Mouse (Mus musculus) cerebellum, adult 9-10 months (tissue): Measurements from ENCODE around the gene Kif17.
A peak's percentile ranks its signal among the peaks of the same experiment; 100 is the strongest.
"Not testable (repeated sequence)": the region's sequence is repeated elsewhere in the genome, so short reads cannot be mapped to it uniquely, and the experiment has no call there.

Experiments used
- DNase-seq: peaks from one replicate; pipeline ENCODE4 v3.0.0; 2022

Gene Kif17

DNA sequence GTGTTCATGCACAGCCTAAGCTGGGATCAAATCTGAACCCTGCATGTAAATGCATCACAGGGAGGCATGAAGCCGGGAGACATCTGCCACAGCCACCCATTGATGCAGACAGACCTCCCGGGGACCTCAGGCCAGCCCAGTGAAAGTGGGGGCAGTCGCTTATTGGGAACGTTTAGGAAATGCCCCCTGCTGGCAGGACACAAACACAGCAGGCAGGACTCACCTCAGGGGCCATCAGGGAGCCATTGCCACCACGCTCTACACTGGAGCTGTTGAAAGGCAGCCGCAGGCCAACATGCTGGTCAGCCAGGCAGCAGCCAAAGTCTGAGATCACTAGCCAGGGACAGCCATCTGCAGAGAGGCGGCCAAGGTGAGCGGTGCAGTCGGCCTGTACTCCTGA lies 65.5 kb downstream of the Kif17 start:
- no peak for DNase-seq

DNA sequence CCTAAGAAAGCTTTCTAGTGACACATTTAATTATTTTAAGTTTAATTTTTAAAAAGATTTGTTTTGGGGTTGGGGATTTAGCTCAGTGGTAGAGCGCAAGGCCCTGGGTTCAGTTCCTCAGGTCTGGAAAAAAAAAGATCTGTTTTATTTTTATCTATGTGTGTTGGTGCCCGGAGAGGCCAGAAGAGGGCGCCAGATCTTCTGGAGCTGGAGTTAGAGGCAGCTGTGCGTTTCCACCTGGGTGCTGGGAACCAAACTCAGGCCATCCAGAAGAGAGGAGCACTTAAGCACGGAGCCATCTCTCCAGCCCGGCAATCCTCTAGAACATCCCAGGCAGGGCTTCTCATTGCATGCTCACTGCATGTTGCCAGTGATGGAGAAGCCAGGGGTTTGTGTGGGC lies 66.1 kb downstream of the Kif17 start:
- no peak for DNase-seq

DNA sequence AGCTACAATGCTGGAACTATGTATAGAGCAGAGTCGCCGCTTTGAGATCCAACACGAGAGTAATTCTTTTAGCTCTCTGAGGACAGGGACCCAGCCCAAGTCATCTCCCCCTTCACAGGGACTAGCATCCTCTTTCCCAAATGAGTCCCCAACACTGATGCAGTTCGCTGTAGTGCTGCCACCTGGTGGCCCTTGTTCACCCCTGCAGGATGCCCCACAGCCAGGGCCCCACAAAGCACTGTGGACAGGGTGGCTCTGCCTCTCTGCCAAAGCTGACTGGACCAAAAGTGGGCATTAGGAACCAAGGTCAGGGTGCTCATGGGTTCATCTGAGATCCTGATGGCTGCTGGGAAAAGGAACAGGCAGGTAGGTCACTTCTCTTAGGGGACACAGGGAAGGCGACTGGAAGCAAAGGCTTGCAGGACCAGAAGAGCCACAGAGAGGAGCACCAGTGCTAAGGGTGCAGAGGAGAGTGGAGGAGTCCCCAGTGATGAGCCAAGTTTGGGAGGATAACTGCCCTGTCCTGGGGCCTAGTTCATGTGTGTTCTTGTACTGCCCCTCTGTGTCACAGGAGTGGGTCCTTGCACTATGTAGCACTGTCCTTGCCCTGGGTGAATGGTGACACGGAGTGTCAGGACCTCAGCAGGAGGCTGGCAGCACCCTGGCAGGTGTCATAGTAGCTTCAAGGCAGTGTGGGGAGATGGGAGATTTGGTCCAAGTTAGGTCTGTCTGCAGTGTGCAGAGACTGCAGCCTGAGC lies 68.5 kb downstream of the Kif17 start:
- DNase-seq: peak; percentile 71

DNA sequence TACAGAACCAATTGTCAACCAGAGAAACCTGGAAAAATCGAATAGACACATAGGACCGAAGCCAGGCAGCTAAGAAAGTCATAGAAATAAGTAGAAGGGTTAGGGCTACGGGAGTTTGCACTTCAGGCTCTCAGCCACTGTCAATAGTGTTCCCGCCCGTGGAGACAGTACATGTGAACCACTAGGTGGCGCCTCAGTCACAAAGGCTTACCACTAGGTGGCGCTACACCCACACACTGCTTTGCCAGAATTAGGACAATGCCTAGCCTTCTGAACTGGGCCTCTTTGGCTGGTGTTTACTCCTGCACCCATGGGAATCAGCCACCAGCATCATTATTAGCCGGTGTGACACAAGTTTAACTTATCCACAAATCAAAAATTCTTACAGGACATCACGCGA lies 69.3 kb downstream of the Kif17 start:
- peak; percentile 92 for DNase-seq

DNA sequence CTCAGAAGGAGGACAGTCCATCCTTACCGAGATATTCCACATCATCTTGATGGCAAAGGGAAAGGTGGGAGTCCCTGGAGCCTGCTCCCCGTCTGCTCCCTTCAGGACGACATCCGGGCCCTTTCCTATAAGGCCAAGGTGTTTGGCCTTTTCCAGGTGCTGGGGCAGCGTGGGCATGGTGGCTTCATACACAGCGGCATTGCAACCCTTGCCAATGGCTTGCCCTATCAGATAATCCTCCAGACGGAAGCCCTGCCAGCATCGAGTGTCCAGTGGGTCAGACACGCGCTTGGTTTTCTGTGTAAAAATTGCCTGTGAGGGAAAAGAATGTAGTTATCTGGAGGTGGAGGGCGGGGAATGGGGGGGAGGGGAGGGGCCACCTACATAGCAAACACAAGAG lies 70.5 kb downstream of the Kif17 start:
- no peak for DNase-seq

DNA sequence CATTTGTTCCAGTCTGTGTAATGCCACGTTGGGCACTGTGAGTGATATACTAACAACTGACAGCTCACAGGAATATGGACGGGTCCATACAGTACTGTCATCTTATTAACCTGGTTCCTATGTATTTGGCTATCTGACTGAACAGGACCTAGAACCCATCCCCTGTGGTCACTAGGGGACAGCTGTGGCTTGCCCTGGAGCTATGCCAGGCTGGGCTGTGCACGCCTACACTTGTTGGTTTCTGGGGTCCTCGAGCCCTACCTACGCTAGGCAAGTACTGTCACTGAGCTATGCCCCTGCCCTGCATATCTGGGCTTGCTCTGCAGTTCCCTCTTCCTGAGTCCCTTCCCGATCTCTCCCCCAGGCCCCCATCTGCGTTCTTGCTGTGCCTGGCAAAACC lies 71.3 kb downstream of the Kif17 start:
- DNase-seq: no peak

DNA sequence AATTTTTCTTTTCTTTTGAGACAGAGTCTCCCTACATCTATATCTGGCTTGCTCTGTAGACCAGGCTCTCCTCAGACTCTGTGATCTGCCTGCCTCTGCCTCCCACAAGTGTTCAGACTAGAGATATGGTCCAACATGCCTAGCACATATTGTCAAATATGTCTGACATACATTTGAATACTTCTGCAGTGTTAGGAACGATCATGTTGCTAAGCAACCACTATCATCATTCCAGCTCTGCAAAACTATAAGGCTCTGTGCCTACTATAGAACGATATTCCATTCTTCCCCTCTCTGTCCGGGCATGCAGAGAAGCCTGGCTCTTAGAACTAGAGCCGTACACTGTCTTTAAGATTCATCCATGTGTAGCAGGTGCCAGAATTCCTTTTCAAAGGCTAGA lies 72.5 kb downstream of the Kif17 start:
- DNase-seq: no peak

DNA sequence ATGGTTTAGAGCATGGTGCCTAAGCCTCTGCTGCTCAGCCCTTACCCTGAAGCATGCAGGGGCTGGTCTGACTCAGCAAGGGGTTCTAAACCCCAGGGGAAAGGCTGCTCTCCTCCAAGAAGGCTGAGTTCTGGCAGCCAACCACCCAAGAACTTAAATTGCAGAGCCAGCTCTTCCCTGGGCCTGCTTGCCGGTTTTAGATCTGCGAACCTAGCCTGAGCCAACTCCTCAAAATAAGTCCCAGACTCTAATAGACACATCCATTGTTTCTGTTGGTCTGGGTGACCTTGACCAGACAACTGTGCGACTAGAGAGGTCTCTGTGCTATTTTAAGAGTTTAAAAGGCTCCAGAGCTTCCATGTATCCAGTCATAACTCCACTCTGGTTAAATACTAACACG lies 73.5 kb downstream of the Kif17 start:
- DNase-seq: no peak

DNA sequence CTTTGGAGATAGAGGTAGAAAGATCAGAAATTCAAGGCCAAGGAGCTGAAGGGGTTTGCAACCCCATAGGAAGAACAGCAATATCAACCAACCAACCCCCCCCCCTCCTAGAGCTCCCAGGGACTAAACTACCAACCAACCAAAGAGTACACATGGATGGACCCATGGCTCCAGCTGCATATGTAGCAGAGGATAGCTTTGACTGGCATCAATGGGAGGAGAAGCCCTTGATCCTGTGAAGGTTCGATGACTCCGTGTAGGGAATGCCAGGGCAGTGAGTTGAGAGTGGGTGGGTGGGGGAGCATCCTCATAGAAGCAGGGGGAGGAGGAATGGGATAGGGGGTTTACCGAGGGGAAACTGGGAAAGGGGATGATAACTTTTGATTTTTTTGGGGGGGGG lies 74.2 kb downstream of the Kif17 start:
- DNase-seq: no peak

DNA sequence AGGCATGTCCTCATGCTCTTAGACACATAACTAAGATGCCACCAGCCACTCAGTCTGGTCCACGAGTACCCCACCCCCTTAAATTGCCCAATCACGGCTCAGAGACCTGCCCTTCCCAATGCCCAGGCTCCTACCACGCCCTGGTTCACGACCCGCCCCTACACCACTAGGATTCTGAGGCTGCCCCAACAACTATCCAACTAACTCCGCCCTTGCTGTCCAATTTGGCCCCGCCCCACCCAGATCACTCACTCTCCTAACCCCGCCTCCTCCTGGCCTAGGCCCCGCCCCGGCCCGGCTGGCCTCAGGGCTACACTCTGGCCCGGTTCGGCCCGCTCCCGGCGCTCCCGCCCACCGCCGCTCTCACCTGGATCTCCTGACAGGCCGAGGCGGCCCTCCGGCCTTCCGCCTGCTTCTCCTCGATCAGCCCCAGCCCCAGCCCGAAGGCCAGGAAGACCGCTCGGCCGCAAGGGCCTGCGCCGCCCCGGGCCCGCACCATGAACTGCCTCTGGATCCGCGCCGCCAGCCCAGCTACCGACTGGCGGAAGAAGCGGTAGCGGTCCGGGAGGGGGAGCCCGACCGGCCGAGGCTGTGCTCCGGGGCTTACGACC lies 75.3 kb downstream of the Kif17 start:
- peak; percentile 97 for DNase-seq

DNA sequence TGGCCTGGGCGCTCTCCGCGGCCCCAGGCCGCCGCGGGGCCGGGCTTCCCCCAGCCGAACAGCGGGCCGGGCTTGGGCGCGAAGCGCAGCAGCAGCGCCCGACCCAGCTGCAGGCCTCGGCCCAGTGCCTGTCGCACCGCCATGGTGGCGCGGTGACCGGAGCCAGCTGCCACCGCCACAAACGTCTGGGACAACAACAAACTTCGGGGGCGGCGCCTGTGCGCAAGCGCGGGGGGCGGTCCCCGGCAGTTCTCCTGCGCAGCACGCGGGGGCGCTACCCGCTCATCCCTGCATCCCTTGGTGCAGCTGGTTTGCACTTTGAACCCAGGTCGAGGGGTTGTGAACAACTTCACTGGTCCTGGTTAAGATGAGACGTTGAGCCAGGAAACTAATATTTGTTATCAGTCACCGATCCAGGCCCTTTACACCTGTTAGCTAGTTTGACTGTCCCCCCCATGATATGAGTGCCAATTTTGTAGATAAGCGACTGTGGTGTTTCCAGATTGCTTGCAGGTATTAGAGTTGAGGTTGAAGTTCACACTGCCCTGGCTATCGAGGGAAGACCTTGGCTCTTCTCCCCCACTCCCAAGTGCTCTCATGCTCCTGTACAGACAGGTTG lies 76.0 kb downstream of the Kif17 start, which contains the start of gene Pink1:
TSS of gene Pink1 (minus strand) at position 231 of the 619 bp plus-strand sequence.
- peak; percentile 95 for DNase-seq

DNA sequence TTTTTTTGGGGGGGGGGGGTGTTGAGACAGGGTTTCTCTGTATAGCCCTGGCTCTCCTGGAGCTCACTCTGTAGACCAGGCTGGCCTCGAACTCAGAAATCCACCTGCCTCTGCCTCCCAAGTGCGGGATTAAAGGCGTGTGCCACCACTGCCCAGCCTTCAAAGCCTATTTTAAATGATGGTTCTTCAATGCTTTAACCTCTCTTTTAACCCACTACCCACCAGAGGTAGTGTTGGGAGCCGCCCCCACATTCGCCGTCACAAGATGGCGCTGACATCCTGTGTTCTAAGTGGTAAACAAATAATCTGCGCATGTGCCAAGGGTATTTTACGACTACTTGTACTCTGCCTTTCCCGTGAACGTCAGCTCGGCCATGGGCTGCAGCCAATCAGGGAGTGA lies 76.9 kb downstream of the Kif17 start:
- DNase-seq: not testable (repeated sequence)

DNA sequence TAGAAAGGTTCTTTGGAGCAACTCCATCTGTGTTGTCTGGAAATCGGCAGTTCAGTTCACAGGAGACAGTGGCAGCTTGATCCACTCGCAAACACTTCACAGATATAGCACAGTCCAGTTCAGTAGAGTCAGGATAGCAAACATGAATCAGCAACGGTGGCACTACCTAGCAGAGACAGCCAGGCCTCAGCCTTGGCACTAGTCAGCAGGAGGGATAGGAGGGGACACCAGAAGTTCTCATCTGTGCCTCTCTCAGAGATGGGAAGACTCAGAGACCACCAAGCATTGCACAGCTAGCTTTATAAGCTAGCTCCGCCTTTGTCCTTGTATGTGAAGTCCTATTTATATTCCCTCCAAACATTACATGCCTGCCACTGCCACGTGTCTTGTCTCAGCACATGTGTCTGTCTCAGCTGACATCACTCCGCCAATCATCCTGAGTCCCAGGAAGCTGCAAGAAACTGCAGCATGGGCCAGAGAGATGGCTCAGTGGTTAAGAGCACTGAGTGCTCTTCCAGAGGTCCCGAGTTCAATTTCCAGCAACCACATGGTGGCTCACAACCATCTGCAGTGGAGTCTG lies 77.7 kb downstream of the Kif17 start:
- DNase-seq: no peak

DNA sequence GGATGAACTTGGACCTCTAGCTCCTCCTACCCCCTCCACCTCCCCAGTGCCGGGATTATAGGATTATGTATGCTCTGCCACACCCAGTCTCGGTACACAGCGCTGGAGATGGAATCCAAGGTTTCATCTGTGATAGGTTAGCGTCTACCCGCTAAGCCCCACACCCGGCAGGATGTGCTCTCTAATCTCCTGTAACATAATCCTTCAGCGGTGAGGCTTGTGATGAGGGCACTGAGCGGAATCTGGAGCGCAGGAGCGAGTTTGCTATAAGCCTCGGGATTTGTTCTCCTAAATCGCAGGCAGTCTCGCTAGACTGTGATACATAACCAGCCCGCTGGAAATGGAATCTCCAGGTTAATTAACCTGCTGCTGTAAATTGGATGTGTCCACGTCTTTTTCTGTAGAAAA lies 80.0 kb downstream of the Kif17 start:
- DNase-seq: no peak

DNA sequence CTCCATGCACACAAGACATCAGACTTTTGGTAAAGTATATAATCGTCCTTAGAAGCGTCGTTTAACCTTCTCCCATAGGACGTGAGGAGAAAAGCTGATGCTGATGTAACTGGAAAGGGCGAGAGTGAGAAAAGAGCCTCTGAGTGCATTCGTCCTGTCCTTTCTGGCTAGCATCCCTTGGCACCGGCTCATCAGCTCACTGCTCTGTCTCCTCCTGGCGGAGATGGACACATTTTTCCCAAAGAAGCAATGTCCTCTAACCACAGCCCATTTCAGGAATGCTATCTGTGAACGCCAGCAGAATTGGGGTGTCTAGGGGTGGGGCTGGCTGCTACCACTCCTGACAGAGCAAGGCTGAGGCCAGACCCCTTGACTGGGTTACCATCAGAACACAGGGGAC lies 81.4 kb downstream of the Kif17 start:
- no peak for DNase-seq

DNA sequence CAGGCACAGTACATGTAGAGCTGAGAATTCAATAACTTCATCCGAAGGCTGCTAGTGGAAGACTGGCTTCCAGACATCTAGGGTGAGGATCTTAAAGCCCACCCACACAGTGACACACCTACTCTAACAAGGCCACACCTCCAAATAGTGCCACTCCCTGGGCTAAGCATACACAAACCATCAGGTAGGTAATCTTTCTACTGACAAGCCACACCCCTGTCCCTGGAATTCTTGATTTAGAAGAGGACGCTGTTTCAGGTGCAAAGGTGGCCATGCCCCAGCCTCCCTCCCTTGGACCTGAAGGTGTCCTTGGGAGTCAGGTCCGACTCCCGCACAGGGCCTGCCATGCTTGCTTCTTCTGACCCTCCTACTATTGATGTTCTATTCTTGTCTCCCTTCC lies 82.9 kb downstream of the Kif17 start:
- no peak for DNase-seq

DNA sequence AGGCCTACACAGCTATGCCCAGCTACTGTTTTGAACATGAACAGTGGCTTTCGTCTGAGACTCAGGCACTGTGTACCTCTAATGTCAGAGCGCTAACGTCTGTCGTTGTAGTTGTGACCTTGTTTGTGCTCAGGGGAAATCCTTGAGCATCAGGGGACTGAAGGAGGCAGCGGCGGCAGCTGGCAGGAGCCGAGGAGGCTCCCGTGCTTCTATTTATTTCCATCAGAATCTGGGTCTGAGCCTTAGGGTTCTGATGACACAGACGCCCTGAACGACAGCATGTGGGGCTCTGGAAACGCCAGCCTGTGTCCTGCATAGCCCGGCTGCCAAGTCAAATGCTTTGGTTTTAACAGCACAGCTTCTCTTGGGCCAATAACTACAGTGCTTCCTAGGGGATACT lies 84.8 kb downstream of the Kif17 start:
- no peak for DNase-seq

DNA sequence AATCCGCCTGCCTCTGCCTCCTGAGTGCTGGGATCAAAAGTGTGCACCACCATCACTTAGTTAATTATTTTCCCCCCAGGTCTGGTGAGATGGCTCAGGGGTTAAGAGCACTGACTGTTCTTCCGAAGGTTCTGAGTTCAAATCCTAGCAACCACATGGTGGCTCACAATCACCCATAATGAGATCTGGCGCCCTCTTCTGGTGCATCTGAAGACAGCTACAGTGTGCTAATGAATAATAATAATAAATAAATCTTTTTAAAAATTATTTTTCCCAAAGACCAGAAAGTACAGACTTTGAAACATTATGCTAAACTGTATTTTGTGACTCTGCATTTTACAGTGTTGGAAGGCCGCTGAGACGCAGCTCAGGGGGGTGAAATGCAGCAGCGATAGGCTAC lies 85.4 kb downstream of the Kif17 start:
- no peak for DNase-seq

DNA sequence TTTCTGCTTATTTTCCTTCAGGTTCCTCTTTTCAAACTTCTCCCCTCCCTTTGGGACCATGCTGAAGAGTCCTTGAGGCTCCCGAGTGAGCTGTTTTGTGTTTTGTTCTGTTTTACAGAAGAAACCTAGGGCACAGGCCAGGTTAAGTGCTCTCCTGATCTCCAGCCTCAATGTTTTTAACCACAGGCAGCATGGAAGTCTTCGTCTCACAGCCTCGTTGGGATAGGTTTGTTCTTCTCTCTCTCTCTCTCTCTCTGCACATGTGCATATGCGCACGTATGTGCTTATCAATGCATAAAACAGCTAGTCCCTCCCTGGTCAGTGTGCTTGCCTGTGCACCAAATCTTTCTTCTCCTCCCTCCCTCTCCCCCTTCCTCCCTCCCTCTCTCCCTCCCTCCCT lies 86.6 kb downstream of the Kif17 start:
- no peak for DNase-seq

DNA sequence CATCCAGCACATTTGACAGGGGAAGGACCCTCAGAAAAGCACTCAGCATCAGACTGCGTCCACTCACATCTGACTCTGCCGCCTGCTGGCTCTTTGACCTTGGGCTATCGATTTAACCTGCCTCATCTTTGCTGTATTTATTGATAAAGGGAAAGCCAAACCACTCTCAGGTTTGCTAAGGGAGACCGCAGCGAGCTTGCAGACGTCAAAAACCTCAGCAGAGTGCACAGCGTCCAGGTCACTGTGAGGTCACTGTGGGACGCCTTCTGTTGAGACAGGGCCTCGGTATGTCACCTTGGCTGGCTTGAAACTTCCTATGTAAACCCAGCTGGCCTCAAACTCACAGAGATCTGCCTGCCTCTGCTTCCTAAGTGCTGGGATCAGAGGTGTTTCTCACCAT lies 87.1 kb downstream of the Kif17 start:
- no peak for DNase-seq

DNA sequence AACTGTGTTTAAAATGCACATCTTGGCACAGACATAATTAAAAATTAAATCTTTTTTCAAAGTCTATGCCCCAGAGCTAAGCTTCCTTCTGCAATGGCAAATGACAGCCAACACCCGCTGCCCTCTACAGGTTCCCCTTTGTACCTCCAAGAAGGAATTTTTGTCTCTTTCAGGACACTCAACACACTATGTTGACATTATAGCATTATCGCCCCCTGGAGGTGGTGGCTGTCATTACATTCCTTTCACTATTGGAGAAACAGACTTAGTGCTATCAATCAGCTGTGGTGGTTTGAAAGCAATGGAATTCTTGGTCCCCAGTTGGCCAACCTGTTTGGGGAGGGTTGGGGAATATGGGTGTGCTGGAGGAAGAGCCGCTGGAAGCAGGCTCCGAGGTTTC lies 89.7 kb downstream of the Kif17 start:
- peak; percentile 74 for DNase-seq

DNA sequence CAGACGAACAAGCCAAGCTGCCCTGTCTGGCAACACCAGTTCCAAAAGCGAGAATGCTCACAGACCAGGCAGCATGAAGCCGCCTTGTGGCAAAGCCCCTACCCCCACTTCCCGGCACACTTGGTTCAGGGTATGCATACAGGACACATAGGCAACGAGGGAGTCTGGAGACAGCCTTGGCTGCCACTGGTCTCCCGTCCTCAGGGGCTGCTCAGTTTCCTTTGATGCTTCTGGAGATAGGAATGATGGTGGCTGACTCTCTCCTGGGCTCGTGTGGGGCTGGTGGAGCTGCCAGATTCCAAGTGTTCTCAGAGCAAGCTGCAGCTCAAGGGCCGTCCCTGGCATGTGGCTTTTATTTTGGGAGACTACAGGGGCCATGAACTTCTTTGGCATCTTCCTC lies 91.2 kb downstream of the Kif17 start:
- DNase-seq: no peak

DNA sequence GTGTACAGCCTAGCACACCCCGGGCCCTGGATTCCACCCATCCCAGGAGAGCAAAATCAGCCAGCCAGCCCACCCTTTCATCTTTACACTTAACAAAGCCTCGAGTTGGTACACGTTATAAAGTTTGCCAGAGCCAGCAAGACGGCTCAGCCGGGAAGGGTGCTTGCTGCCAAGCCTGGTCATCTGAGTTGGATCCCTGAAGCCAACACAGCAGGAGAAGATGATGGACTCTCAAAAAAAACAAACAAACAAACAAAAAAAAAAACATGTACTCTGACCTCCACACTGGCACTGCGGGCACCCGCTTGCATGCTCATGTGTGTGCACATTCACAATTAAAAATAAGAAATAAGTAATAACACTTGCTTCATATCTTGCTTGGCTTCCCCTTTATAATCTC lies 91.8 kb downstream of the Kif17 start:
- DNase-seq: no peak

DNA sequence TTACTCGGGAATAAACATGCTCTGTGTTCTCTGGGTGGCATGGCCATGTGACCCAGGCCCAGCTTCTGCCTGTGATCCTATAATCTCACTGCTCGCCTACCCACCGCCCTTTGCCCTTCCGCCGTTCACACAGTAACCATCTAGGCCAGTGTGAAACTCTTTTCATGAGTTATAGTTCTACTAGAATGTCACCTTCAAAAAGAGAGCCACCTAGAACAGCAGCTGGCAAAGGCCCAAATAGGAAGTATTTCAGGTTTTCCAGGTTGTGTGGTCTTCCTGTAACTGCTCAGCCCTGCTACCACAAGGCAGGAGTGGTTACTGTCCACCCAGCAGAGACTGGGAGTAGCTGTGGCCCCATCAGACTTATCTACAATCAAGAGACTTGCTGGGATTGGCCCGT lies 92.5 kb downstream of the Kif17 start:
- no peak for DNase-seq
